Mouse (Mus musculus): ENCODE measurements around the gene Tmigd3.

- TF ChIP-seq CTCF (IDR thresholded peaks at IDR 0.05; ENCODE audit: borderline replicate concordance, extremely low read depth, insufficient read depth, insufficient read length) (no peak), POLR2A (IDR thresholded peaks at IDR 0.05; ENCODE audit: borderline replicate concordance, extremely low read depth, insufficient read depth, insufficient read length, poor library complexity, severe bottlenecking) (no peak)
Observed at GRCm38 (mm10) chr3:105900266-105900665, 29.6 kb downstream of the Tmigd3 start.

All from brain, embryonic 14.5 days (tissue).